Mouse (Mus musculus) monocyte, adult 5-6 weeks (primary cell): ENCODE data around the gene Alg3. TPM values are rescaled to one million over a fixed set of nuclear protein-coding genes. Genes with fewer than 3 reads are reported as not detected.

Experiments used
- ATAC-seq: fragments of 153-309, 156-312 bp; replicated peaks from 2 replicates; pipeline ENCODE4 v1.8.0; 2017; ENCODE audit warnings: mild to moderate bottlenecking; ENCODE audit not compliant: low TSS enrichment, insufficient number of reproducible peaks, severe bottlenecking, poor library complexity, low FRiP score
- total RNA-seq: library from RNA; stranded (forward); fragments of 200-1000, 200-491, 200-594 nt; gene quantifications from 3 replicates; pipeline ENCODE4 v1.2.3, GENCODE M21; 2017

The Alg3 gene
- total RNA-seq: 4.3 to 11.9 TPM (median 5.5 TPM) in 3 replicates

DNA sequence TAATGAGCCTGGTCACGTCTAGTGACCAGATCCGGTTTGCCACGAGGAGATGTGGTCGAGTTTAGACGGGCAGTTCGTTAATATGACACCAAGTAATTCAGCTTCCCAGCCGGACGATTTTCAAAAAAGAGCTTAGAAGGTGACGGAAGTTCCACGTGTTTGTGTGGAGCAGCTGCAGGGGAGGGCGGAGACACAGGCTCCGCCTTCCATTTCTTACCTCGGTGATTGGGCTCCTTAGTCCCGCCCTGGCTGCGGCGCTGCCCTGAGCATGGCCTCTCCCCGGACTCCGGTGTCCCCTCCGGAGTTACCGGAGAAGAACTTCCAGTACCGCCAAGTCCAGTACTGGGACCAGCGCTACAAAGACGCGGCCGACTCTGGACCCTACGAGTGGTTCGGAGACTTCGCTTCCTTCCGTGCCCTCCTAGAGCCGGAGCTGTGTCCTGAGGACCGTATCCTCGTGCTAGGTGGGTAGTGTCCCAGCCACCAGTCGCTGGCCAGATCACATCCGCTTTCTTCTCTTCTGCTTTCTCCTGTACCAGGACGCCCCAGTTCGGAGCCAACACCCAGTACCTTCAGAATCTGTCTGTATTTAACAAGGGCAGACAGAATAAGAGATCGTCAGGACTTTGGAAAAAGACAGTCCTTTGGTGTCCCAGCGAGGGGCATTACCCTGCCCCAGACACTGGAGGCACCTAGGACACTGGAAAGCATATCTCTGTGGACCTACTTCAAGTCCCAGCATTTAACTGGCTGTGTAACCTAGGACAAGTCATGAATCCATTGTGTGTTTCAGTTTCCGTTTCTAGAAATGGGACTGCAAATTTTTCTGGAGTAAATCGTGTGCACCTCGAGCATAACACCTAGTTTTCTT, at the start of gene Alg3, which contains the start of the genes Eef1akmt4 and Gm49333:
Gene Alg3 (minus strand): TSS at position 379 of the 871 bp plus-strand sequence.
Gene Eef1akmt4 (plus strand): TSS at position 237 of the 871 bp plus-strand sequence.
Gene Gm49333 (plus strand): TSS at position 254 of the 871 bp plus-strand sequence.
- peak; percentile 96 for ATAC-seq

DNA sequence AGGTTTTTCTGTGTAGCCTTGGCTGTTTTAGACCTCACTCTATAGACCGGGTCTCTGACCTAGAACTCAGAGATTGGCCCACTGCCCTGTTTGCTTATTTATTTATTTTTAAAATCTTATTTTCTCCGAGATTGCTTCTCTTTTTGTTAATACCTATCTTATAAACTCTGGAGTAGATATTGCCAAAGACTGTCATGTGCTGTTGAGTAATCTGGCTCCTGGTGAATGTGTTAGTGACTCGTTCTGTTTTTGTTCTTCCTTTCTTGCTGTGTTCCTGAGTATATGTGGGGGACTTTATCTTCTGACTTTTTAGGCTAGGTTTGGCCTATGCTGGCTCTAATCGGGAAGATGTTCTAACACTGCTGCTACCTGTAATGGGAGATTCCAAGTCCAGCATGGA, 46.1 kb upstream of the Alg3 start:
- no peak for ATAC-seq

DNA sequence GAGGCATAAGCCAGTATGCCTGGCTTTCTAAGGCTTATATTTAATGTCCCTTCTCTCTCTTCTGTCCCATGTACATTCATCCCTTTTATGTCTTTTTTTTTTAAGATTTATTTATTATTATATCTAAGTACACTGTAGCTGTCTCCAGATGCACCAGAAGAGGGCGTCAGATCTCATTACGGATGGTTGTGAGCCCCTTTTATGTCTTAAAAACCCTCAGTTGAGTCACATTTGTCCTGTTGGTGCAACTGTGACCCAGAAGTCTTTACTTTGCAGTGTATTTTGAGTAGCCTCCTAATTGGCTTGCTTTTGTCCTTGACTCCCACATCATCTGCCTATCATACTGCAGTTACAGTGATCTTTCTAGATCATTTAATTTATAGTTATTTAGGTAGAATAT, 41.8 kb upstream of the Alg3 start:
- no peak for ATAC-seq

DNA sequence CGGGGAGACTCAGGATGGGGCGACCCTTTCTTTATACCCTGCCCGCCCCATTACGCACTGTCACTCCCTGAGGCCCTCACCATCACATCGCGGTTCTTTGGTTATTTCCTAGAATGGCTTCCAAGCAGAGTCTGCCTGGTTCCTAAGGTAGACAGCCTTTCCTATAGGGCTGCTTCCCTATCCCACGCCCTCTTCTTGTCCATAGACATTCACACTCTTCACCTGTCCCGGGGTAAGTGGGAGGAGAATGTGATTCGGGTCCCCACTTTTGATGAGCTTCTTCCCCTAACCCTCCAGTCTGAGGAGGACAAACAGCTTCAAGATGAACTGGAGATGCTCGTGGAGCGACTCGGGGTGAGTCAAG, 40.4 kb upstream of the Alg3 start:
- no peak for ATAC-seq

DNA sequence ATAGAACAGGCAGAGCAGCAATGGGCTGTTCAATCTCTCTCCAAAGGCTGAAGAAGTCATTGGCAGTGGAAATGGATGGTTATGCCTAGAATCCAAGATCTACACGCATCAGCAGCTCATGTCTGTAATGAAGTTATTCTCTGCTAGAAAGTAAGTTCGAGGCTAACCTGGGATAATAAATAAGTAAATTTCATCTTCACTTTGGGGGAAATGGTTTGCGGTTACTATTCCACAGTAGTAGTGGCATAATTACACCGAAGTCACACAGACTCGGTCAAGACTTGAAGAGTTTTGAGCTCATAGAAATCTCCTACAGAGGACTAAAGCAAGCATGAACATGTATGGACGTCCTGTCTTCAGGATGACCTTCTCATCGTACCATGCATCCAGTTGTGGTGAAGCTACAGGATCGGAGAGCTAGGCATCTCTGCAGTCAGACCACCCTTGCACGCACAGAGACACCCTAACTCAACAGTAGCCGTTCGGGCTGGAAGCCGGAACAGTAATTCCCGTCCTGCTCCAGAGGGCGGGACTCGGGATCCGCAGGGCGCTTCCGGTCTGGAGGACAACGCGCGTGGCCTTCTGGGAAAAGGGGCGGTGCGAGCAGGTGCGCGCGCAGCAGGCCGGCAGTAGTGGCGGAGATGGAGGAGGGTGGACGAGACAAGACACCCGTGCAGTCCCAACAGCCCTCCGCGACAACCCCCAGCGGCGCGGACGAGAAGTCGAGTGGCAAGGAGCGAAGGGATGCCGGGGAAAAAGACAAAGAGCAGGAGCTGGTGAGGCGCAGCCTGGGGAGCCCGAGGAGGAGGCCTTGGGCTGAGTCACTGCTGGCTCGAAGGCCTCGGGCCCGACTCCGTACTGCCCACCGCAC, 39.8 kb upstream of the Alg3 start, which contains the start of gene Psmd2:
Gene Psmd2 (plus strand): TSS at position 577 of the 871 bp plus-strand sequence.
- peak; percentile 94 for ATAC-seq

DNA sequence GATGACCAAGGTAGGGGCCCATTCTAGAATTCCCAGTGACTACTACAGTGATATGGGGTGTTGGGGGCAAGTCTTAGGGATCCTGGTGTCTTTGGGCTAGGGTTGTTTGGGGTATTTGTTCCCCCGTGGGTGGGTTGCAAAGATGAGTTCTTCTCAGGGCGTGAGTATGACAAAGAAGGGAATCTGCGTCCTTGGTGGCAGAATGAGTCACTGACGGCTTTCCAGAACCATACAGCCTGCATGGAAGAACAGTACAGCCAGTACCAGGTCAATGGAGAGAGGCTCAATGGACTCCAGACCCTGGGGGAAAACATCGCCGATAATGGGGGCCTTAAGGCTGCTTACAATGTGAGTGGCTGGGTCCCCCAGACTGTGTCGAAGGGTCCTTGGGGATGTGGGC, 32.4 kb upstream of the Alg3 start:
- no peak for ATAC-seq

DNA sequence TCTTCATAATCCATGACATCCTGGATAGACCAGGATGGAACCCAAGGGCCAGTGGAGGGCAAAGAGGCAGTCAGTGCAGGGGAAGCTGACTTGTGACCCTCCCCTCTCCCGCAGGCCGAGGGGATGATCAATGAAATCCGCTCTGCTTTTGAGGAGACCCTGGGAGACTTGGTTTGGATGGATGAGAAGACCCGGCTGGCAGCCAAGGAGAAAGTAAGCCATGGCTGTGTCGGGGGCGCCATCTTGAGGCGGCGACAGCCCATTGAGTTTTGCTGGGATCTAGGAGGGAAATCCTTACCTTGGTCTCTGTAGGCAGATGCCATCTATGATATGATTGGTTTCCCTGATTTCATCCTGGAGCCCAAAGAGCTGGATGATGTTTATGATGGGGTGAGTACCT, 30.6 kb upstream of the Alg3 start:
- peak; percentile 56 for ATAC-seq

DNA sequence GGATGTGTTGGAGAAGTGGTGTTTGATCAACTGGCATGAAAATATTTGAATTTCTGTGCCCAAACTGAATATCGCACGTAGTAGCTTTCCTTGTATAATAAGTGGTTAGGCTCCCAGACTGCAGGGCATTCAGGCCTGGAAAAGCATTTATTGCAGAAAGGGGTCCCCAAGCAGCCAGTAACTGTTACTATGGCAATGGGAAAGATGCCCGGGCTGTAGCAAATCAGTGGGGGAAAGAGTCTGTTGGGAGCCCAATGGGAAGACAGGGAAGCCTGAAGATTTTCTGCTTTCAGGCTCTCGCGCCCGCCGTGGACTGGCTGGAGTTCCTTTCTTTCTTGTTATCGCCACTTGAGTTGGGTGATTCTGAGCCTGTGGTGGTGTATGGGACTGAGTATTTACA, 26.8 kb upstream of the Alg3 start:
- no peak for ATAC-seq

DNA sequence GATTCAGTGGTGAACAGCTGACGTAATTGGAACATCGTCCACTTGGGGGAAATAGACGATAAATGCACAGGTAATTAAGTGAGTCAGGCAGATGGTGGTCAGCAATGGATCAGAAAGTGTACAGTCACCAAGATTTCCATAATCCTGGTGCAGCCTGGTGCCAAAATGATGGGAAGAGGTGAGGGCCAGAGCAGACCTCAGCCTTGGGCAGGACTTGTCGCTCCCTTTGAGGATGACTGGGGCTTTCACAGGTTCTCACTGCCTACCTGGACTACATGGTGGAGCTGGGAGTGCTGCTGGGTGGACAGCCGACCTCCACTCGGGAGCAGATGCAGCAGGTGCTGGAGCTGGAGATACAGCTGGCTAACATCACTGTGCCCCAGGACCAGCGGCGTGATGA, 25.9 kb upstream of the Alg3 start:
- ATAC-seq: no peak

DNA sequence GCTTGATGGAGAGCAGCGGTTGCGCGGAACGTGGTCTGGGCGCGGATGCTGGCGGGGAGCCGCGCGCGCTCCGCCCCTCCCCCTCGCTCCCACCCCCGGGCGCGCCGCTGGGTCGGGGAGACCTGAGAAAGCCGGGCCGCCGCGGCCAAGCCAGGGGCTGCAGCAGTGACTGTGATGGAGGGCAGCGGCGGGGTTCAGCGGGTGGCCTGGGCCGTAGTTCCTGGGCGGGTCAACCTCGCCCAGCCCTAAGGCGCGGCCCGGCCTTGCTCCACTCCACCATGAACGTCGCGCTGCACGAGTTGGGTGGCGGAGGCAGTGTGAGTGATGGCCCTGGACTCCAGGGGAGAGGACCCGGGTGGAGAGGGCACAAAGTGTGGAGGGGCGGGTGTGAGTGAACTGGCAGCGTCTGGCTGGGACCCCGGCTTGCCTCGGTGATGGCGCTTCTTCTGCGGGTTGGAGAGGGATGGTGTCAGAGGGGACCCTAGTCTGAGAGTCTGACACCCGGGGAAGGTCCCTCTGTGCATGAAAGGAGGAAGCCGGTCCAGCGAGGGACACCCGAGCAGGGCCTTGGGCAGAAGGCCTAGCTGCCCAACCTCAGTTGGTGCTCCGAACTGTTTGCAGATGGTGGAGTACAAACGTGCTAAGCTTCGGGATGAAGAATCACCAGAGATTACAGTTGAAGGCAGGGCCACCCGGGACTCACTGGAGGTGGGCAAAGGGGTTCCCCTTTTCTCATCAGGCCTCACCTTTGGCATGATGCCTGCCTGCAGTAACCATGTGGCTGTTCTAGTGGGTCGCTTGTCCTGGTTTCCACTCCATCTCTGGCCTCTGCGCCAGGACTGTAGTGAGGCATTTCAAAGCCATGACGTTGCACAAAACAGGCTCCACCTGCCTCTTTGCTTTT, 18.4 kb upstream of the Alg3 start, which contains the start of gene Ece2:
Gene Ece2 (plus strand): TSS at position 98 of the 904 bp plus-strand sequence.
- no peak for ATAC-seq

DNA sequence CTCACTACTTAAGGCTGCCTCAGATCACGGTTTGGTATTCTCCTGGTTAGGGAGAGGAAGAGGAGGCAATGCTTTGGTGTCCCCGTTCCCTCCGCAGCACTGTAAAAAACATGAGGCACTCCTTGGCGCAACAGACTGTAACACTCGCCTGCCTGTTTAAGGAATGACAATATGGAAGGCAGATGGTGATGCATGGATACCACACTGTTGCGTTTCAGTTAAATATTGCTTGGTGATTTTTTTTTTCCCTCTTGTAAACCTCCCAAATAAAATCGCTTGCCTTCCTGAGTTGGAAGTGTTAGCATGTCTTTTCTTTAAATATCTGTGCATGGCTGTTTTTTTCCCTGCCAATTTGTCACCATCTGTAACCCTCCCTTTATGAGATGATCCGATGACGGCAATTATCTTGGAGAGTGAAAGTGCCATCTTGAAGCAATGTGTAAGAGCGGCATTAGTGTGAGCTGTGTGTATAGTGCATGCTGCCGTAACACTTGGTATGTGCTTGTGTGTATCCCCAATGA, 17.4 kb upstream of the Alg3 start:
- ATAC-seq: no peak

DNA sequence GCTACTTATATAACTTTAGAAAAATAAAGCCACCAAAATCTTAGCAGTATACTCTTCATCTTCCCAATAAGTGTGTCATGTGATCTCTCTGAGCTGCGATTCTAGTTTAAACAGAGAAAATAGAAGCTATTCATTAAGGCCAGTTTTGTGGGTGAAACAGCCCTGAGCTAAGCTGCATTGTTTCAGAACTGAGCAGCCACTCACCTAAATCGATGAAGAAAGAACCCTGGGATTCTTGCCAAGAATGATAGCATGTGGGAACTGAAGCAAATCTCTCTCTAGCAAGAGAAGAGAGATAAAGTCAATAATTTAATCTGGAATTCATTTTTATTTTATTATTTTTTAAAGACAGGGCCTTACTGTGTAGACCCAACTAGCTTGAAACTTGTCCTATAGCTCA, 11.7 kb upstream of the Alg3 start:
- ATAC-seq: no peak

DNA sequence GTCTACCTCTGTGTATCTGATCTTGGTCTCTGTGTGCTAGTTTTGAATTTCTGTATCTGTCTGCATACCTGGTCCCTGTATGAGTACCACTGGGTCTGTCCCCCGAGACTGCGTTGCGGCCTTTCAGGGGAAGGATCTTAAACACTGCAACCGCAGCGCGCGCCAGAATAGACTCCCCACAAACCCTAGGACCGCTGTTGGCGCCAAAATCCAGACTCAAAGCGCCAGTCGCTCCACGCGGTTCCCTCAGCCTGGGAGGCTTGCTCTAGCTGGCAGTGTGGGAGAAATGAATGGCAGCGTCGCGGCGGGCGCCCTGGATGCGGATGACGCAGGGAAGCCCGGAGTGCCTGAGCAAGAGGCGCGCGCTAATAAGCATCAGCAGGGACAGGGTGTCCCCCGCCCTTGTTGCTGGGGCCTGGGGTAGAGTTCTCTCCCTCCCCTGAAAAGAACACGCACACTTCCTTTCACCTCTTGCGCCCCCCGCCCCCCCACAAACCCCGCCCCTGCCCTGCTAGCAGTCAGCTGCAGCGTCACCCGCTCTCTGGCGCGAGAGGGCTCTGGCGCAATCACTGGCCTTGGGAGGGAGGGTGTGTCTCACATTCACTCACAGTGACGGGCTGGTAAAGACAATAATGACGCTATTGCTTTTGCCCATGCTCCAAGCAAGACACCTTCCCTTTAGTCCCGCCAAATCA, 10.6 kb upstream of the Alg3 start:
- ATAC-seq: peak; percentile 68

DNA sequence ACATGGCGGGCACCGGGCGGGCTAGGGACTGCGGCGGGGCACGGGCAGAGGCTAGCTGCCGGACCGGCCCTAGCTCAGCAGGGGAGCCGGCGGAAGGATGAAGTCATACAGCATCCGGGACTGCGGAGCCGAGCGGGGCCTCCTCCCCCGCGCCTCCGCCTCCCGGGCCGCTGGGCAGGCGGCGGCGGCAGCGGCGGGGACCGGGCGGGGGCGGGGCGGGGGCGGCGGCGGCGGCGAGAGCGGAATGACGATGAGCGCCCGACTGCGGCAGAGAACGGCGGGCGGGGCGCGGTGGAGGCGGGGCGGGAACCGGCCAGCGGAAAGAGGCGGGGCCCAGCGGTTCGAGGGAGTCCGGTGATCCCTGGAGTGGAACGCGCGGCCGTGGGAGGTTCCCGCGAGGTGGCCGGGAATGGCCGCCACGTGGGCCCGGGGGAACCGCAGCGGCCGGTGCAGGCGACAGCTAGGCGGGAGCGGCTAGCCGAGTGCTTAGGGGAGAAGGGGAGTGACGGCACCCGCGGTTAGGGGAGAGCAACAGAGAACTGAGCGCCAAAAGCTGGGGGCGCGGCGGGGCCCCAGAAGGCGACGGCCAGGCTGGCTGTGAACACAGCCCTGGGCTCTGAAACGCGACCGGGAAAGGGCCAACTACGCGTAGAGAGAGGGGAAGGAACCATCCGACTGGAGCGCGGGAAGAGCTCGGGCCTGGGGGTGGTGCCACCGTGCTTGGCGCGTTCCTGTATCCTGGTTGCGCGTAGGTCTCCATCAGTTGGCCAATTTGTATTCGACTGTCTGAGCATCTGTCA, 9.9 kb upstream of the Alg3 start, which contains the start of gene Camk2n2:
Gene Camk2n2 (minus strand): TSS at position 97 of the 800 bp plus-strand sequence.
- ATAC-seq: no peak

DNA sequence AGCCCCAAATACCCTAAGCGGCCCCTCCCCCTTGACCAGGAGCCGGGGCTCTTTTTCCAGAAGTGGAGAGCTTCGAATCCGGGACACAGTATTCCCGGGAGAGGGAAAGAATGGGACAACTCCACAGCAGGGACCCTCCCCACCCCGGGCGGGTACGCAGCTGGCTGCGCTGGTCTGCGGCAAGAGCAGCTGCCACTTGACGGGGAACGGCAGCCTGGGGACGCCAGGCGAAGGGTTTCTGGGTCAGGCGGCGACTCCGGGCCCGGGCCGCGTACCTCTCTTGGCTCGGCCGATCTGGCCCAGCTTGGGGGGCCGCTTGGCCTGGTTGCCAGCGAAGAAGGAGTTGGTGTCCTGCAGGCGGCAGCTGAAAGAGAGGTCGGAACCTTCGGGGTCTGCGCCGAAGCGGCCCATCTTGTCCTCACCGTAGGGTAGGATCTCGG, 9.2 kb upstream of the Alg3 start:
- ATAC-seq: no peak

DNA sequence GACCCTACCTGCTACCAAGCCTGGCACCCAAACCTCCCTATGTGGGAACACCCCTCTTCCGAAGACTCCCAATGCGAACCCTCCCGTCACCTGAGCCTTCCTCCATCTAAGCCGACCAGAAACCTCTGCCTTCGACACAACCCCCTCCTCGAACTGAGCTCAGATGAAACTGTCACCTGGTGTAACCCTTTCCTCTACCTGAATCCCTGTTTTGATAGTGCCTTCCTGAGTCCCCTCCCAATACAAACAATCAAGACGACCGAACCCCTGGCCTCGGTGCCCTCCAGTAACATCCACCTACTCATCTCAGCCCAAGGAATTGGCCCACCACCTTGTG, 8.8 kb upstream of the Alg3 start:
- no peak for ATAC-seq
